Mouse (Mus musculus): ENCODE data around the gene Rarb.

DNA sequence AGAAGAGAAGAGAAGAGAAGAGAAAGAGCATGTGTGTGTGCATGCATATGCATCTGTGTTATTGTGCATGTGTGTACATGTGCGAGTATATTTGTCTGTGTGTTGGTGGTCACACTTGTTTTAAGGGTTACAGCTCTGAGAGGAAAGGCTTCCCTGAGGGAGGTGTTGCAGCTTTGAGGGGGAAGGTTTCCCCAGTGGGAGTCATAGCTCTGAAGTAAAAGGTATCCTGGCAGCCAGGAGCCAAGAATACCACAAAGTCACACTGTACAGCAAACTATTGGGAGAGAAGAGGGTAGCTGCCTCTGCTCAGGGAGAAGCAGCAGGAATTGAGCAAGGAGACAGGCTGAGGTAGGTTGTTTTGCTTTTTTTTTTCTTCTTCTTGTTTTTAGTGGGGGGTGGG is 81.2 kb downstream of the Rarb start:
- TF ChIP-seq GATA1 (IDR thresholded peaks at IDR 0.05; ENCODE audit: borderline replicate concordance, low read length), result no peak
- no peak for TF ChIP-seq FLI1 (IDR thresholded peaks at IDR 0.05; ENCODE audit: low read length)
